Mouse (Mus musculus): ENCODE measurements around the gene Vmn1r130. TPM values are rescaled to one million over a fixed set of nuclear protein-coding genes. Genes with fewer than 3 reads are reported as not detected.
"Not testable (repeated sequence)": the region's sequence is repeated elsewhere in the genome, so short reads cannot be mapped to it uniquely, and the experiment has no call there.

Vmn1r130 gene
- polyA plus RNA-seq (2012; rRNA removed) (not detected in 2 replicates), polyA plus RNA-seq (2014; fragmentation: Nextera tagmentation; extraction: Ambion mirVana) (not detected in 2 replicates)

DNA sequence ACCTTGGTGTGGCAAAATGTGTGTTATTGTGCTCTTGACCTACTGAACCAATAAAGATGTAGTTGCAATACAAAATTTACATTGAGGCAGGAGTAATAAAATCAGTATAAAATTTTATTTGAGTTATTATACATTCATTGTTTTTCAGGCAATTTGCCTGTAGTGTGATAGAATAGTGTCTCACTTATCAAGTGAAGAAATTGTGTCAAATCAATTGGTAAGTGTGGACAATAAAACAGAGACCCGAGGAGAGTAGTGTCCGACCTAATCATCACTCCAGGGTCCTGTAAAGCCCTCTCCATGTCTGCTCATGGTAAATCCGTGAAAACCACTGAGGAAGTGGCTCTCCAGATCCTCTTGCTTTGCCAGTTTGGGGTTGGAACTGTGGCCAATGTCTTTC lies at the start of gene Vmn1r130:
Vmn1r130 (plus strand) TSS at position 301 of the 400 bp plus-strand sequence.
- not testable (repeated sequence) for H3K4me2 ChIP-seq (replicated peaks; ENCODE audit: low read depth, low read length, severe bottlenecking); H3K9ac ChIP-seq (ENCODE audit: low read depth, low read length, severe bottlenecking)
- WGBS = no CpG with 5 or more reads among the region's 3 CpGs

DNA sequence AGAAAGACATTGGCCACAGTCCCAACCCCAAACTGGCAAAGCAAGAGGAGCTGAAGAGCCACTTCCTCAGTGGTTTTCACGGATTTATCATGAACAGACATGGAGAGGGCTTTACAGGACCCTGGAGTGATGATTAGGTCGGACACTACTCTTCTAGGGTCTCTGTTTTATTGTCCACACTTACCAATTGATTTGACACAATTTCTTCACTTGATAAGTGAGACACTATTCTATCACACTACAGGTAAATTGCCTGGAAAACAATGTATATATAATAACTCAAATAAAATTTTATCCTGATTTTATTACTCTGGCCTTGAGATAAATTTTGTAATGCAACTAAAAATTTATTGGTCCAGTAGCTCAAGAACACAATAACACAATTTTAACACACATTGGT lies 34.4 kb downstream of the Vmn1r130 start, which contains the start of gene Vmn1r131:
Vmn1r131 (minus strand) TSS at position 101 of the 400 bp plus-strand sequence.
- no CpG with 5 or more reads among the region's 2 CpGs for WGBS

More for the DNA sequence above, at the start of gene Vmn1r130:
- not testable (repeated sequence) for H3K4me1 ChIP-seq (ENCODE audit: control insufficient read depth, insufficient read depth, low read length); H3K27ac ChIP-seq (replicated peaks; ENCODE audit: low read depth, low read length); H3K36me3 ChIP-seq (ENCODE audit: control insufficient read depth, insufficient read depth, low read length); ATAC-seq (ENCODE audit: low FRiP score, low read depth); H3K9me3 ChIP-seq (ENCODE audit: control insufficient read depth, low read length); H3K4me3 ChIP-seq (replicated peaks; ENCODE audit: low read length); DNase-seq (ENCODE audit: low spot score); H3K27me3 ChIP-seq (ENCODE audit: control insufficient read depth, insufficient read depth, low read length)

More for the DNA sequence above, 34.4 kb downstream of the Vmn1r130 start, which contains the start of gene Vmn1r131:
- not testable (repeated sequence) for ATAC-seq (ENCODE audit: low FRiP score, low read depth); H3K4me1 ChIP-seq (ENCODE audit: control insufficient read depth, insufficient read depth, low read length); H3K27me3 ChIP-seq (ENCODE audit: control insufficient read depth, insufficient read depth, low read length); H3K9ac ChIP-seq (ENCODE audit: low read depth, low read length, severe bottlenecking); H3K27ac ChIP-seq (replicated peaks; ENCODE audit: low read depth, low read length); H3K9me3 ChIP-seq (ENCODE audit: control insufficient read depth, low read length); DNase-seq (ENCODE audit: low spot score); H3K36me3 ChIP-seq (ENCODE audit: control insufficient read depth, insufficient read depth, low read length); H3K4me2 ChIP-seq (replicated peaks; ENCODE audit: low read depth, low read length, severe bottlenecking); H3K4me3 ChIP-seq (replicated peaks; ENCODE audit: low read length)

Other genes with a start within 250 kb of the Vmn1r130 start
- not detected in 2 replicates for gene Vmn1r125, start 239.6 kb upstream of the Vmn1r130 start, polyA plus RNA-seq (2012; rRNA removed)
- not detected in 2 replicates for gene Vmn1r125, start 239.6 kb upstream of the Vmn1r130 start, polyA plus RNA-seq (2014; fragmentation: Nextera tagmentation; extraction: Ambion mirVana)
- not detected in 2 replicates for gene Vmn1r126, start 210.3 kb upstream of the Vmn1r130 start, polyA plus RNA-seq (2012; rRNA removed)
- not detected in 2 replicates for gene Vmn1r126, start 210.3 kb upstream of the Vmn1r130 start, polyA plus RNA-seq (2014; fragmentation: Nextera tagmentation; extraction: Ambion mirVana)
- not detected in 2 replicates for gene Vmn1r127, start 191.9 kb upstream of the Vmn1r130 start, polyA plus RNA-seq (2012; rRNA removed)
- gene Vmn1r127, start 191.9 kb upstream of the Vmn1r130 start, polyA plus RNA-seq (2014; fragmentation: Nextera tagmentation; extraction: Ambion mirVana) = not detected in 2 replicates
- not detected in 2 replicates for gene Vmn1r128, start 162.4 kb upstream of the Vmn1r130 start, polyA plus RNA-seq (2012; rRNA removed)
- gene Vmn1r128, start 162.4 kb upstream of the Vmn1r130 start, polyA plus RNA-seq (2014; fragmentation: Nextera tagmentation; extraction: Ambion mirVana) = not detected in 2 replicates
- gene Vmn1r129, start 150.5 kb upstream of the Vmn1r130 start, polyA plus RNA-seq (2012; rRNA removed) = not detected in 2 replicates
- gene Vmn1r129, start 150.5 kb upstream of the Vmn1r130 start, polyA plus RNA-seq (2014; fragmentation: Nextera tagmentation; extraction: Ambion mirVana) = not detected in 2 replicates
- not detected in 2 replicates for gene Gm6882, start 79.0 kb upstream of the Vmn1r130 start, polyA plus RNA-seq (2012; rRNA removed)
- gene Gm6882, start 79.0 kb upstream of the Vmn1r130 start, polyA plus RNA-seq (2014; fragmentation: Nextera tagmentation; extraction: Ambion mirVana) = not detected in 2 replicates
- gene Vmn1r131, start 34.3 kb downstream of the Vmn1r130 start, polyA plus RNA-seq (2012; rRNA removed) = not detected in 2 replicates
- gene Vmn1r131, start 34.3 kb downstream of the Vmn1r130 start, polyA plus RNA-seq (2014; fragmentation: Nextera tagmentation; extraction: Ambion mirVana) = not detected in 2 replicates
- not detected in 2 replicates for gene Vmn1r132, start 102.3 kb downstream of the Vmn1r130 start, polyA plus RNA-seq (2012; rRNA removed)
- not detected in 2 replicates for gene Vmn1r132, start 102.3 kb downstream of the Vmn1r130 start, polyA plus RNA-seq (2014; fragmentation: Nextera tagmentation; extraction: Ambion mirVana)
- not detected in 2 replicates for gene Gm4175, start 249.7 kb downstream of the Vmn1r130 start, polyA plus RNA-seq (2012; rRNA removed)
- gene Gm4175, start 249.7 kb downstream of the Vmn1r130 start, polyA plus RNA-seq (2014; fragmentation: Nextera tagmentation; extraction: Ambion mirVana) = not detected in 2 replicates

All from limb, embryonic 14.5 days (tissue).